Mouse (Mus musculus) common myeloid progenitor, adult 5-6 weeks (primary cell): Measurements from ENCODE around the gene Rab40b. TPM values are rescaled to one million over a fixed set of nuclear protein-coding genes. Genes with fewer than 3 reads are reported as not detected.

Experiments used
- total RNA-seq: library from RNA; stranded (forward); fragments of 200-1000, 187-1606 nt; gene quantifications from 2 replicates; pipeline ENCODE4 v1.2.3, GENCODE M21; 2017

Gene Rab40b
- total RNA-seq, 1 experiment from 2014 or later, result 0.64 TPM

Other genes with a start within 250 kb of the Rab40b start
- not detected in 2 replicates for gene Tex19.1, start 242.1 kb downstream of the Rab40b start, total RNA-seq
- gene Uts2r, start 228.0 kb downstream of the Rab40b start, total RNA-seq, result not detected in 2 replicates
- gene Hexdc, start 183.8 kb downstream of the Rab40b start, total RNA-seq, result 9.6 and 10.0 TPM in 2 replicates
- gene Ogfod3, start 183.5 kb downstream of the Rab40b start, total RNA-seq, result 3.8 and 8.6 TPM in 2 replicates
- 22.7 and 30.2 TPM in 2 replicates for gene Cybc1, start 158.9 kb downstream of the Rab40b start, total RNA-seq
- gene Narf, start 151.0 kb downstream of the Rab40b start, total RNA-seq, result 23.5 and 40.9 TPM in 2 replicates
- 20.8 and 23.8 TPM in 2 replicates for gene Foxk2, start 128.3 kb downstream of the Rab40b start, total RNA-seq
- gene Wdr45b, start 33.8 kb downstream of the Rab40b start, total RNA-seq, result 39.1 and 40.7 TPM in 2 replicates
- 19.6 and 26.3 TPM in 2 replicates for gene Fn3krp, start 33.1 kb upstream of the Rab40b start, total RNA-seq
- gene Fn3k, start 46.7 kb upstream of the Rab40b start, total RNA-seq, result 0.44 and 0.46 TPM in 2 replicates
- gene Tbcd, start 63.7 kb upstream of the Rab40b start, total RNA-seq, result 46.9 and 57.8 TPM in 2 replicates
- not detected in 2 replicates for gene Zfp750, start 131.1 kb upstream of the Rab40b start, total RNA-seq